Mouse (Mus musculus): ENCODE measurements around the gene Polr3gl. TPM values are rescaled to one million over a fixed set of nuclear protein-coding genes. Genes with fewer than 3 reads are reported as not detected.

Gene Polr3gl
- polyA plus RNA-seq, 1 experiment from 2014 or later = 28.4 TPM

- H3K36me3 ChIP-seq (ENCODE audit: control insufficient read depth, insufficient read depth, low read length) = no peaks in the 10 kb centered on the region
- WGBS = 81% methylated on average over 15 of the region's 16 CpGs
- peaks cover 4% of the 10 kb centered on the region; the same call in 1 of the 2 replicates for H3K4me1 ChIP-seq (replicated peaks; ENCODE audit: control insufficient read depth, insufficient read depth, low read length)
- no peaks in the 10 kb centered on the region for H3K27me3 ChIP-seq (ENCODE audit: control insufficient read depth, insufficient read depth, low read length)
- no peak overlapping the region for H3K4me2 ChIP-seq (ENCODE audit: low read depth, low read length, severe bottlenecking)
- H3K27ac ChIP-seq (ENCODE audit: low read depth, low read length) = no peak overlapping the region
- ATAC-seq (replicated peaks; ENCODE audit: low FRiP score) = no peak
- no peak overlapping the region for H3K9ac ChIP-seq (ENCODE audit: low read length)
- no peak overlapping the region for H3K4me3 ChIP-seq (ENCODE audit: low read depth, low read length)
- no peak for DNase-seq (ENCODE audit: low spot score)
- no peaks in the 10 kb centered on the region for H3K9me3 ChIP-seq (ENCODE audit: control insufficient read depth, low read length)
Observed at GRCm38 (mm10) chr3:96571896-96572698, 21.9 kb downstream of the Polr3gl start.

GRCm38 (mm10) chr3:96571336-96571735, 22.6 kb downstream of the Polr3gl start:
- ATAC-seq (replicated peaks; ENCODE audit: low FRiP score) (no peak), DNase-seq (ENCODE audit: low spot score) (no peak)
- no peak overlapping the region for H3K4me3 ChIP-seq (ENCODE audit: low read depth, low read length)
- H3K9me3 ChIP-seq (ENCODE audit: control insufficient read depth, low read length) = no peaks in the 10 kb centered on the region
- H3K9ac ChIP-seq (ENCODE audit: low read length) = no peak overlapping the region
- no peaks in the 10 kb centered on the region for H3K36me3 ChIP-seq (ENCODE audit: control insufficient read depth, insufficient read depth, low read length)
- peaks cover under 1% of the 10 kb centered on the region; the same call in 1 of the 2 replicates for H3K4me1 ChIP-seq (replicated peaks; ENCODE audit: control insufficient read depth, insufficient read depth, low read length)
- no peak overlapping the region for H3K4me2 ChIP-seq (ENCODE audit: low read depth, low read length, severe bottlenecking)
- H3K27ac ChIP-seq (ENCODE audit: low read depth, low read length) = no peak overlapping the region
- 74% methylated on average over 2 of the region's 2 CpGs for WGBS
- no peaks in the 10 kb centered on the region for H3K27me3 ChIP-seq (ENCODE audit: control insufficient read depth, insufficient read depth, low read length)

DNA sequence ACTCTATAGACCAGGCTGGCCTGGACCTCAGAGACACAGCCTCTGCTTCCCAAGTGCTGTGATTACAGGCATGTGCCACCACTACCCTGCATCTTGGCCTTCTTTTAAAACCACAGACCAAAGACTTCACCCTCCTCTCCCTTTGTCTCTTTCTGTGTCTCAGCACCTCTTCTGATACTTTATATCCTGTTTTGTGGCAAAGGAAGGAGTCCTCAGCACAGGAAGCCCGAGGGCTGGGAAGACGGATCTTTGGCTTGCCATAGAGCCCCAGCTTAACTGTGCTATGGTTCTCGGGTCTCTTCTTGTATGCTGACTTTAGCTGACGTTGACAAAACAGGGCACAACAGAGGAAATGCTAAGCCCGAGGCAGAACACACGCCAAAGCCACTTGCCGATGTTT, 23.3 kb downstream of the Polr3gl start:
- Histone ChIP-seq H3K27ac (ENCODE audit: low read depth, low read length) (no peak overlapping the region), H3K4me2 (ENCODE audit: low read depth, low read length, severe bottlenecking) (no peak overlapping the region), H3K9ac (ENCODE audit: low read length) (no peak overlapping the region), H3K4me1 (replicated peaks; ENCODE audit: control insufficient read depth, insufficient read depth, low read length) (no peaks in the 10 kb centered on the region), H3K36me3 (ENCODE audit: control insufficient read depth, insufficient read depth, low read length) (no peaks in the 10 kb centered on the region), H3K27me3 (ENCODE audit: control insufficient read depth, insufficient read depth, low read length) (no peaks in the 10 kb centered on the region), H3K9me3 (ENCODE audit: control insufficient read depth, low read length) (no peaks in the 10 kb centered on the region), H3K4me3 (ENCODE audit: low read depth, low read length) (no peak overlapping the region)
- DNase-seq (ENCODE audit: low spot score) (no peak), ATAC-seq (replicated peaks; ENCODE audit: low FRiP score) (no peak)
- 72% methylated on average over 7 of the region's 7 CpGs for WGBS

- Histone ChIP-seq H3K27me3 (ENCODE audit: control insufficient read depth, insufficient read depth, low read length) (no peaks in the 10 kb centered on the region), H3K4me2 (ENCODE audit: low read depth, low read length, severe bottlenecking) (no peak overlapping the region), H3K9me3 (ENCODE audit: control insufficient read depth, low read length) (no peaks in the 10 kb centered on the region), H3K9ac (ENCODE audit: low read length) (no peak overlapping the region), H3K4me1 (replicated peaks; ENCODE audit: control insufficient read depth, insufficient read depth, low read length) (no peaks in the 10 kb centered on the region), H3K4me3 (ENCODE audit: low read depth, low read length) (no peak overlapping the region), H3K36me3 (ENCODE audit: control insufficient read depth, insufficient read depth, low read length) (no peaks in the 10 kb centered on the region), H3K27ac (ENCODE audit: low read depth, low read length) (no peak overlapping the region)
- ATAC-seq (replicated peaks; ENCODE audit: low FRiP score) = no peak
- DNase-seq (ENCODE audit: low spot score) = no peak
- WGBS = 85% methylated on average over 11 of the region's 11 CpGs
Observed at GRCm38 (mm10) chr3:96569966-96570605, 23.9 kb downstream of the Polr3gl start.

DNA sequence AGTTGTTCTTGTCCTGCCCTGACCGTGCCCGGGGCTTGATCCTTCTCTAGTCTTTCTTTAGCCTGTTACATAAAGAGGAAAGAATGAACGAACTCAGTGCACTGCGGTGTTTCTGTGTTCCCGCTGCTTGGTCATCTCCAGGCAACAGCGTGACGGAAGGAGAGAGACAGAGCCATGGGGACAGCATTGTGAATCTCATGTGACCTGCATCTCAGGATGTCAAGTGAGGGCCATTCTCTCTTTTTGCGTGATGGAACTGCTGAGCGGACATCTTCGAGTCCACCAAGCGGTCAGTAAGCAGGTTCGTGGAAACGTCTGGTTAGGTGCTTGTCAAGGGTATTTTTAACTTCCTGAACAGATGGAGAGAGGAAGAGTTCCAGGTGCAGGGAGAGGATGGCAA, 24.5 kb downstream of the Polr3gl start:
- Histone ChIP-seq H3K4me1 (replicated peaks; ENCODE audit: control insufficient read depth, insufficient read depth, low read length) (no peaks in the 10 kb centered on the region), H3K27ac (ENCODE audit: low read depth, low read length) (no peak overlapping the region), H3K9ac (ENCODE audit: low read length) (no peak overlapping the region), H3K9me3 (ENCODE audit: control insufficient read depth, low read length) (no peaks in the 10 kb centered on the region), H3K27me3 (ENCODE audit: control insufficient read depth, insufficient read depth, low read length) (no peaks in the 10 kb centered on the region), H3K4me3 (ENCODE audit: low read depth, low read length) (no peak overlapping the region), H3K36me3 (ENCODE audit: control insufficient read depth, insufficient read depth, low read length) (no peaks in the 10 kb centered on the region), H3K4me2 (ENCODE audit: low read depth, low read length, severe bottlenecking) (no peak overlapping the region)
- no peak for ATAC-seq (replicated peaks; ENCODE audit: low FRiP score)
- no peak for DNase-seq (ENCODE audit: low spot score)
- 90% methylated on average over 13 of the region's 13 CpGs for WGBS

DNA sequence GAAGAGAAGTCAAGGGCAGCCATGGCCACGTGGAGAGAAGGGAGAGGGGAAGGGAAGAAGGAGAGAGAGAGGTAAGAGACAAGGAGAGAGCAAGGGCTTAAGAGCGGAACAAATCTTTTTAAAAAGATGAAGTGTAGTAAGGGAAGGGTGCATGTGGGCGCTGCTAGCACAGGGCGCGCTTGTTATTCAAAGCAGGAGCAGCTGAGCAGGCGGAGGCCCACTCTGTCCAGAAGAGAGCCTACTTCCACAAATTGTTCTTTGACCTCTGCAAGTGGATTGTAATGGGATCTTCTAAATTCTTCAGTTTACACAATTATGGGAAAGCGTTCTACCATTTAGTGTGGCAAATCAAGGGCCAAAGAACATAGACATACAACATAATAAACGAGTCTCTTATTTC, 25.4 kb downstream of the Polr3gl start:
- H3K27me3 ChIP-seq (ENCODE audit: control insufficient read depth, insufficient read depth, low read length) = no peaks in the 10 kb centered on the region
- H3K4me2 ChIP-seq (ENCODE audit: low read depth, low read length, severe bottlenecking) = no peak overlapping the region
- H3K36me3 ChIP-seq (ENCODE audit: control insufficient read depth, insufficient read depth, low read length) = no peaks in the 10 kb centered on the region
- DNase-seq (ENCODE audit: low spot score) = no peak
- H3K4me3 ChIP-seq (ENCODE audit: low read depth, low read length) = no peak overlapping the region
- no peaks in the 10 kb centered on the region for H3K9me3 ChIP-seq (ENCODE audit: control insufficient read depth, low read length)
- no peaks in the 10 kb centered on the region for H3K4me1 ChIP-seq (replicated peaks; ENCODE audit: control insufficient read depth, insufficient read depth, low read length)
- no peak overlapping the region for H3K9ac ChIP-seq (ENCODE audit: low read length)
- H3K27ac ChIP-seq (ENCODE audit: low read depth, low read length) = no peak overlapping the region
- ATAC-seq (replicated peaks; ENCODE audit: low FRiP score) = no peak
- WGBS = 82% methylated on average over 8 of the region's 8 CpGs

- Histone ChIP-seq H3K27me3 (ENCODE audit: control insufficient read depth, insufficient read depth, low read length) (no peaks in the 10 kb centered on the region), H3K27ac (ENCODE audit: low read depth, low read length) (no peak overlapping the region), H3K36me3 (ENCODE audit: control insufficient read depth, insufficient read depth, low read length) (no peaks in the 10 kb centered on the region), H3K9ac (ENCODE audit: low read length) (no peak overlapping the region), H3K9me3 (ENCODE audit: control insufficient read depth, low read length) (no peaks in the 10 kb centered on the region), H3K4me3 (ENCODE audit: low read depth, low read length) (no peak overlapping the region), H3K4me1 (replicated peaks; ENCODE audit: control insufficient read depth, insufficient read depth, low read length) (no peaks in the 10 kb centered on the region), H3K4me2 (ENCODE audit: low read depth, low read length, severe bottlenecking) (no peak overlapping the region)
- 87% methylated on average over 8 of the region's 8 CpGs for WGBS
- DNase-seq (ENCODE audit: low spot score) (no peak), ATAC-seq (replicated peaks; ENCODE audit: low FRiP score) (no peak)
Observed at GRCm38 (mm10) chr3:96566661-96567450, 27.1 kb downstream of the Polr3gl start.

GRCm38 (mm10) chr3:96565105-96565504, 28.9 kb downstream of the Polr3gl start:
- Histone ChIP-seq H3K9ac (ENCODE audit: low read length) (no peak overlapping the region), H3K36me3 (ENCODE audit: control insufficient read depth, insufficient read depth, low read length) (peaks cover 4% of the 10 kb centered on the region; the same call in 1 of the 2 replicates), H3K27me3 (ENCODE audit: control insufficient read depth, insufficient read depth, low read length) (no peaks in the 10 kb centered on the region), H3K4me3 (ENCODE audit: low read depth, low read length) (no peak overlapping the region), H3K9me3 (ENCODE audit: control insufficient read depth, low read length) (no peaks in the 10 kb centered on the region), H3K4me2 (ENCODE audit: low read depth, low read length, severe bottlenecking) (no peak overlapping the region), H3K4me1 (replicated peaks; ENCODE audit: control insufficient read depth, insufficient read depth, low read length) (no peaks in the 10 kb centered on the region; the same call in 1 of the 2 replicates), H3K27ac (ENCODE audit: low read depth, low read length) (no peak overlapping the region)
- ATAC-seq (replicated peaks; ENCODE audit: low FRiP score) (no peak), DNase-seq (ENCODE audit: low spot score) (no peak)
- WGBS = 94% methylated on average over 2 of the region's 3 CpGs

Data from forebrain, embryonic 11.5 days (tissue).